Mouse (Mus musculus) A20 (cell line): ENCODE data around the gene Clec9a.

ENCODE experiments used
- DNase-seq: peaks from one replicate; pipeline ENCODE4 v3.0.0-alpha.2; 2011; ENCODE audit warnings: low read depth, low spot score

Gene Clec9a

GRCm38 (mm10) chr6:129423734-129424072 lies 15.0 kb downstream of the Clec9a start:
- peak; percentile 60 for DNase-seq

GRCm38 (mm10) chr6:129425217-129425616 lies 16.6 kb downstream of the Clec9a start:
- no peak for DNase-seq

DNA sequence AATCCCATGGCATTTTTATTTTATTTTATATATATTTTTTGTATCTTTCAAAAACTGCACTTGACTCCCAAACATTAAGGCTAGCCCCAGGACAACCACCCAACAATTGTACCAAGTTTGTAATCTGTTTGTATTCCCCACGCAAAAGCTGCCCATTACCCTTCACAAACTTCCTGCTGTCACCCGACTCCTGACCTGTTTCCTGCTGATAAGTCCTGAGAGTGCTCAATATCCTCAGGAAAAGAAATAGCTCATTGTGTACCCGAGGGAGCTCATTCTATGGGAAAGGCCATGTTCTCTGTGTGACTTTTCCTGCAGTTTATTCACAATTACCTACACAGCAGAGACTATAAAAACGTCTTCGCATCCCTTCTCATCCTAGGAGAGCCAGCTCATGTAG lies 17.1 kb downstream of the Clec9a start:
- no peak for DNase-seq

DNA sequence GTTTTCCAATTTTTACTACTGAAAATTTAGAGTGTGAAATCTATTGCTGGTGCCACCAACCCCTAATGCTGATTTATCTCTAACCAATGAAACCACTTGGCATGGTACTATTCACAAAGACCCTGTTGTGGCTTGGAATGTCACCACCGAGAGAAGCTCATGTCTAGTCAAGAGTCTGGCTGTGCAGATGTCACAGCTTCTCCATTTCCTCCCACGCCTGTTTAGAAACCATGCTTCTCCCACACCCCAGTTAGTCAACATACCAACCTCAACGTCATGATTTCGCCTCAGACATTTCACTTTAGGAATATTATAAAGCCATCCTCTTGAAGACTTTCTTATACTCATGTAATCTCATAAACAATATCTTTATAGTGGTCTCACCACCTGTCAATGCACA lies 18.6 kb downstream of the Clec9a start:
- no peak for DNase-seq

DNA sequence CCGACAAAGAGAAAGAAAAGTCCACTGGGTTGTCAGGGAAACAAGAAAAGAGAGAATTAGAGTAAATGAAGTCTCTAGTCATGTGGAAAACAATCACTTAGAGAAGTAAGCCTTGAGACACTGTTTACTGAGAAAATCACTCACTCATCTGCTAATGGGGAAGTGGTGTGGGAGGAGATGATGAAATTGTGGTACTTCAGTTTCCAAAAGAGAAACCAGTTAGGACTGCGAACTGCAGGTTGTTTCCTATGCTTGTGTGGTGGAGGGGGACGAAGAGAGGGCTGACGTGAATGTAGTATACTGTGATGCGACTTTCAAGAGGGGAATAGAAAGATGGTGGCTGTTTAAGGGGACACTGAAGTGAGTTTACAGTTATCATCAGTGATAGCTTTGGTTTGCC lies 25.6 kb downstream of the Clec9a start:
- peak; percentile 82 for DNase-seq

DNA sequence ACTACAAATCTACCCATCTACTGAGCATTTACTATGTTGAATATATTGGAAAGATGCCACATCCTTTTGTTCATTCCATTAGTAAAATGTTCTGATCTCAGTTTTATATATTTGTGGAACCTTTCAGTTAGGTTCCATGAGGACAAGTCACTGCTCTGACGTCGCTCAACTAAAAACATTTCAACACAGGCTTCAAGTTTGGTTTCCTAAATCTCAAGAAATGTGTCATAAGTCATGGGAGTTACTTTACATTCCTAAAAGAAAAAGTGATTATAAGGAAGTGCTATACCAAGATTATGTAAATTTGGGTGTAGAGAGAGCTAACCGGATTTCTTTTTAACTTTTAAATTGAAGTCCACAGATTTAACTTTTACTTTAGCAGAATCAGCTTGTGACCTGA lies 27.4 kb downstream of the Clec9a start:
- DNase-seq, result no peak

GRCm38 (mm10) chr6:129438033-129438432 lies 29.4 kb downstream of the Clec9a start:
- peak; percentile 41 for DNase-seq

- DNase-seq, result no peak
Observed at GRCm38 (mm10) chr6:129449743-129450142, 41.1 kb downstream of the Clec9a start.

GRCm38 (mm10) chr6:129451411-129452039 lies 42.9 kb downstream of the Clec9a start, which contains the start of gene Clec1a:
TSS of gene Clec1a (minus strand) at chr6:129452000.
- no peak for DNase-seq

- no peak for DNase-seq
Observed at GRCm38 (mm10) chr6:129471386-129471785, 62.7 kb downstream of the Clec9a start.

DNA sequence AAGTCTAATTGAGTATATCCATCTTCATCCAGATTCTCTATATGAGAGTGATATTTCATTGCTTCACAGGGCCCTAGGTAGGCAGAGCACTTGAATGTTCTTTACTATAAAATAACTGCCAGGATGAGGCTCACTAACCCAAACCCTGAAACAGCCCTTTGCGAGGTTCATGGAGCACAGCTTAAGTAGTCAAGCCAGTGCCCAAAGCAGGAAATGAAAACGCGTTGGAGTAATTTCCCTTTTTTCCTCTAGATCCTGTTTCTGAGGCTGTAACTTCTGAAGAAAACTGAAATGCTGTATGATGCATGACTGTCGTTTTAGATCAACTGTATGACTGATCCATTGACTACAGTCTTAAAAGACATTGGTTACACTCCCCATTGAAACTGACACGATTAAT lies 64.0 kb downstream of the Clec9a start:
- DNase-seq, result peak; percentile 30
